Mouse (Mus musculus): Measurements from ENCODE around the gene Son. TPM values are rescaled to one million over a fixed set of nuclear protein-coding genes. Genes with fewer than 3 reads are reported as not detected.

Son gene
- polyA plus RNA-seq, 1 experiment, result 78.0 TPM

- no peak for TF ChIP-seq CTCF (conservative IDR thresholded peaks at IDR 0.05; ENCODE audit: insufficient read depth, insufficient read length, low read depth, low read length)
- TF ChIP-seq POLR2A (IDR thresholded peaks at IDR 0.05; ENCODE audit: low read depth, low read length), result peak; percentile 9
- Histone ChIP-seq H3K4me3 (ENCODE audit: insufficient read depth, low read depth, low read length) (peak overlapping the region; percentile 72), H3K27ac (ENCODE audit: insufficient read depth, low read depth, low read length) (peak overlapping the region; percentile 92), H3K36me3 (ENCODE audit: control insufficient read depth, insufficient read depth, low read length) (no peaks in the 10 kb centered on the region; the same call in 1 of the 2 replicates), H3K4me1 (ENCODE audit: control insufficient read depth, insufficient read depth, low read length) (peaks cover 6% of the 10 kb centered on the region; the same call in 1 of the 2 replicates), H3K27me3 (replicated peaks; ENCODE audit: control insufficient read depth, insufficient read depth, low read length) (no peaks in the 10 kb centered on the region)
- DNase-seq, result peak; percentile 86
- WGBS, result under 1% methylated on average over 25 of the region's 25 CpGs
These were observed 879 bp downstream of the Son start for GRCm38 (mm10) chr16:91648220-91648550.

DNA sequence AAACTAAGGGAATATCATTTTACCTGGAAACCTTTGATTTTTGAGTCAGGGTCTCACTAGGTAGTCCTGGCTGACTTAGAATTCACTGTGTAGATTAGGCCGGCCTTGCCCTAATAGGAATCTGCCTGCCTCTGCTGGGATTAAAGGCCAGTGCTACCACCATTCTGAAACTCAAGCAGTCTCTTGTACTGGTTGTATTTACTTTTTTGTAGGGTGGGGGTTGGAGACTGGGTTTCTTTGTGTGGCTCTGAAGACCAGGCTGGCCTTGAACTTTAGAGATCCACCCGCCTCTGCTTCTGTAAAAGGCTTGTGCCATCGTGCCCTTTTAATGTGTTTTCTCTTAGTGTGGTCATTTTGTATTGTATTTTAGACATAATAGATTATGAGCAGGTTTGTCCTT is 1.9 kb downstream of the Son start:
- no peaks in the 10 kb centered on the region; the same call in 1 of the 2 replicates for H3K36me3 ChIP-seq (ENCODE audit: control insufficient read depth, insufficient read depth, low read length)
- WGBS, result 36% methylated on average over 3 of the region's 3 CpGs
- H3K27ac ChIP-seq (ENCODE audit: insufficient read depth, low read depth, low read length), result no peak overlapping the region
- H3K4me3 ChIP-seq (ENCODE audit: insufficient read depth, low read depth, low read length), result no peak overlapping the region
- H3K27me3 ChIP-seq (replicated peaks; ENCODE audit: control insufficient read depth, insufficient read depth, low read length), result no peaks in the 10 kb centered on the region
- TF ChIP-seq CTCF (conservative IDR thresholded peaks at IDR 0.05; ENCODE audit: insufficient read depth, insufficient read length, low read depth, low read length), result no peak
- TF ChIP-seq POLR2A (IDR thresholded peaks at IDR 0.05; ENCODE audit: low read depth, low read length), result no peak
- peaks cover 6% of the 10 kb centered on the region; the same call in 1 of the 2 replicates for H3K4me1 ChIP-seq (ENCODE audit: control insufficient read depth, insufficient read depth, low read length)
- DNase-seq, result no peak

DNA sequence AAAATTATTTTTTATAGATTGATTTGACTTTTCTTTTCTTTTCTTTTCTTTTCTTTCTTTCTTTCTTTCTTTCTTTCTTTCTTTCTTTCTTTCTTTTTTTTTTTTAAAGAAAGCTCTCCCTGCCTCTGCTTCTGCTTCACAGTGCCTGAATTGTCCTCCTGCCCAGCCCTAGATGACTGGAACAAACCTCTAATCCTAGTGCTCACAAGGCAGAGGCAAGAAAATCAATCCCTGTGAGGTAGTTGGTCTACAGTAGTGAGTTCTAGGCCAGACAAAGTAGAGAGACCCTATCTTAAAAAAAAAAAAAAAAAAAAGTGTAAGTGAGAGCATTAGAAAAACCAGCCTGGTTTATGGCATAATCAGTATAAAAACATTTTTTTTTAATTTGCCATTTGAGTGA is 2.5 kb downstream of the Son start:
- TF ChIP-seq POLR2A (IDR thresholded peaks at IDR 0.05; ENCODE audit: low read depth, low read length) (no peak), CTCF (conservative IDR thresholded peaks at IDR 0.05; ENCODE audit: insufficient read depth, insufficient read length, low read depth, low read length) (no peak)
- DNase-seq, result no peak
- Histone ChIP-seq H3K4me3 (ENCODE audit: insufficient read depth, low read depth, low read length) (no peak overlapping the region), H3K4me1 (ENCODE audit: control insufficient read depth, insufficient read depth, low read length) (peaks cover 6% of the 10 kb centered on the region; the same call in 1 of the 2 replicates), H3K36me3 (ENCODE audit: control insufficient read depth, insufficient read depth, low read length) (no peaks in the 10 kb centered on the region; the same call in 1 of the 2 replicates), H3K27ac (ENCODE audit: insufficient read depth, low read depth, low read length) (no peak overlapping the region), H3K27me3 (replicated peaks; ENCODE audit: control insufficient read depth, insufficient read depth, low read length) (no peaks in the 10 kb centered on the region)

GRCm38 (mm10) chr16:91652191-91652590 is 4.9 kb downstream of the Son start:
- Histone ChIP-seq H3K4me3 (ENCODE audit: insufficient read depth, low read depth, low read length) (no peak overlapping the region), H3K36me3 (ENCODE audit: control insufficient read depth, insufficient read depth, low read length) (peaks cover 8% of the 10 kb centered on the region; the same call in 1 of the 2 replicates), H3K27me3 (replicated peaks; ENCODE audit: control insufficient read depth, insufficient read depth, low read length) (no peaks in the 10 kb centered on the region), H3K4me1 (ENCODE audit: control insufficient read depth, insufficient read depth, low read length) (peaks cover 6% of the 10 kb centered on the region; the same call in 1 of the 2 replicates), H3K27ac (ENCODE audit: insufficient read depth, low read depth, low read length) (no peak overlapping the region)
- no peak for DNase-seq
- 92% methylated on average over 3 of the region's 3 CpGs for WGBS
- TF ChIP-seq CTCF (conservative IDR thresholded peaks at IDR 0.05; ENCODE audit: insufficient read depth, insufficient read length, low read depth, low read length), result no peak
- TF ChIP-seq POLR2A (IDR thresholded peaks at IDR 0.05; ENCODE audit: low read depth, low read length), result no peak

- Histone ChIP-seq H3K36me3 (ENCODE audit: control insufficient read depth, insufficient read depth, low read length) (peaks cover 23% of the 10 kb centered on the region), H3K4me3 (ENCODE audit: insufficient read depth, low read depth, low read length) (no peak overlapping the region), H3K27me3 (replicated peaks; ENCODE audit: control insufficient read depth, insufficient read depth, low read length) (no peaks in the 10 kb centered on the region), H3K4me1 (ENCODE audit: control insufficient read depth, insufficient read depth, low read length) (no peaks in the 10 kb centered on the region), H3K27ac (ENCODE audit: insufficient read depth, low read depth, low read length) (no peak overlapping the region)
- no peak for TF ChIP-seq CTCF (conservative IDR thresholded peaks at IDR 0.05; ENCODE audit: insufficient read depth, insufficient read length, low read depth, low read length)
- no peak for TF ChIP-seq POLR2A (IDR thresholded peaks at IDR 0.05; ENCODE audit: low read depth, low read length)
- 97% methylated on average over 9 of the region's 9 CpGs for WGBS
- DNase-seq, result no peak
These were observed 8.0 kb downstream of the Son start for GRCm38 (mm10) chr16:91655285-91655684.

GRCm38 (mm10) chr16:91657285-91657684 is 10.0 kb downstream of the Son start:
- Histone ChIP-seq H3K4me3 (ENCODE audit: insufficient read depth, low read depth, low read length) (no peak overlapping the region), H3K36me3 (ENCODE audit: control insufficient read depth, insufficient read depth, low read length) (peaks cover 26% of the 10 kb centered on the region), H3K27me3 (replicated peaks; ENCODE audit: control insufficient read depth, insufficient read depth, low read length) (no peaks in the 10 kb centered on the region), H3K27ac (ENCODE audit: insufficient read depth, low read depth, low read length) (no peak overlapping the region), H3K4me1 (ENCODE audit: control insufficient read depth, insufficient read depth, low read length) (no peaks in the 10 kb centered on the region)
- 97% methylated on average over 17 of the region's 17 CpGs for WGBS
- TF ChIP-seq POLR2A (IDR thresholded peaks at IDR 0.05; ENCODE audit: low read depth, low read length), result no peak
- TF ChIP-seq CTCF (conservative IDR thresholded peaks at IDR 0.05; ENCODE audit: insufficient read depth, insufficient read length, low read depth, low read length), result no peak
- no peak for DNase-seq

DNA sequence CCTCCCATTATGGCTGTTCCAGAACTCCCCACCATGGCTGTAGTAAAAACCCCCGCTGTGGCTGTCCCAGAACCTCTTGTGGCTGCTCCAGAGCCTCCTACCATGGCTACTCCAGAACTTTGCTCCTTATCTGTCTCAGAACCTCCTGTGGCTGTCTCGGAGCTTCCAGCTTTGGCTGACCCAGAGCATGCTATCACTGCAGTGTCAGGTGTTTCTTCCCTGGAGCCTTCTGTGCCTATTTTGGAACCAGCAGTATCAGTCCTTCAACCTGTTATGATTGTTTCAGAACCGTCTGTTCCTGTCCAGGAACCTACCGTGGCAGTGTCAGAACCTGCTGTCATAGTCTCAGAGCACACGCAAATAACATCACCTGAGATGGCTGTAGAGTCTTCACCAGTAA is 11.2 kb downstream of the Son start:
- DNase-seq, result no peak
- Histone ChIP-seq H3K4me1 (ENCODE audit: control insufficient read depth, insufficient read depth, low read length) (no peaks in the 10 kb centered on the region), H3K27ac (ENCODE audit: insufficient read depth, low read depth, low read length) (no peak overlapping the region), H3K4me3 (ENCODE audit: insufficient read depth, low read depth, low read length) (no peak overlapping the region), H3K27me3 (replicated peaks; ENCODE audit: control insufficient read depth, insufficient read depth, low read length) (no peaks in the 10 kb centered on the region), H3K36me3 (ENCODE audit: control insufficient read depth, insufficient read depth, low read length) (peaks cover 28% of the 10 kb centered on the region)
- TF ChIP-seq POLR2A (IDR thresholded peaks at IDR 0.05; ENCODE audit: low read depth, low read length) (no peak), CTCF (conservative IDR thresholded peaks at IDR 0.05; ENCODE audit: insufficient read depth, insufficient read length, low read depth, low read length) (no peak)
- WGBS, result 90% methylated on average over 5 of the region's 5 CpGs
